9 mouse cellular contexts compared by ENCODE assay signal in the genomic region with DNA sequence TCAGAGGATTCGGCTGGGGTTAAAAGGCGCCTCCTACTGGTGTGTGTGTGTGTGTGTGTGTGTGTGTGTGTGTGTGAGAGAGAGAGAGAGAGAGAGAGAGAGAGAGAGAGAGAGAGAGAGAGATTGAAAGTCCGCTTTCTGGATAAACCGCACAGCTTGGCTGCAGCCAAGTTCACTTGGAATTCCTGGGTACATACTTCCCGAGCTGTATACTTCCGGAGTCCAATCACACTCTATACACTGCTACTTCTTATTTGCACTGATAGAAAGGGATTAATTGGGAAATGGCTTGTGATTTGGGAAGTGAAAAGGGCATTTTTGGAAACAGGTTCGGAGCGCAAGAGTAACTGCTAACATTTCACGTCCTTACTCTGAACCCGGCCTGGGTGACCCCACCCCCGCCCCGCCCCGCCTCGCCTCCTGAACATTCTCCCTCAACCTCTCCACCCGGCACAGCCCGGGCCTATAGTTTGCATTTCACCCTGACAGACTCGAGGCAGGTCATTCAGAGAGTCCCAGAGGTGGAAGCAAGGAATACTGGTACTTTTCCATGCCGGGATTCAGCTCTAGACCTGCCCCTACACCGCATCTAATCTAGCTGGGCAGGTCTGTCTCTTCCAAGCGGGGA. TPM values are rescaled to one million over a fixed set of nuclear protein-coding genes. Genes with fewer than 3 reads are reported as not detected.
DNase-seq lines count a peak whose midpoint lies in the region; ATAC-seq and TF ChIP-seq lines count a peak whose summit lies in the region.
"Had no signal": no experiment of that assay in that cellular context is flagged by ENCODE, and none has a peak within 500 bp of the region (broad histone marks: within the 10 kb centered on the region; RNA-seq: fewer than 3 reads in every experiment).

No protein-coding gene starts in this region.

- peak; percentile 70 for DNase-seq in kidney, adult 11 months
- DNase-seq in kidney, adult 9 months = no peak
- no peak for DNase-seq in embryonic facial prominence, embryonic 14.5 days (ENCODE audit: low spot score)
- DNase-seq in midbrain, postnatal 0 days (ENCODE audit: low spot score) = no peak
- no peak for DNase-seq in layer of hippocampus, adult 8-10 months (ENCODE audit: low spot score in 2 of 2)

- WGBS in embryonic facial prominence, embryonic 14.5 days = 8% methylated on average over 20 of the region's 20 CpGs
- WGBS in kidney, embryonic 16.5 days = 7% methylated on average over 20 of the region's 20 CpGs
- WGBS in midbrain, postnatal 0 days = 7% methylated on average over 20 of the region's 20 CpGs

- no peak overlapping the region for H3K27ac ChIP-seq in embryonic facial prominence, embryonic 14.5 days (replicated peaks; ENCODE audit: low read depth, low read length)
- H3K27ac ChIP-seq in kidney, embryonic 16.5 days (ENCODE audit: low read length) = peak overlapping the region; percentile 93
- no peak overlapping the region for H3K27ac ChIP-seq in midbrain, postnatal 0 days (ENCODE audit: low read depth, low read length)

- no peak for ATAC-seq in embryonic facial prominence, embryonic 14.5 days (ENCODE audit: low read depth)
- ATAC-seq in kidney, embryonic 16.5 days (ENCODE audit: low FRiP score, low TSS enrichment) = 0 out of 2 replicates have a peak, but pooled peaks have one; percentile 7
- no peak for ATAC-seq in midbrain, postnatal 0 days (ENCODE audit: low FRiP score)
- no peak for ATAC-seq in megakaryocyte-erythroid progenitor cell, adult 5-6 weeks (replicated peaks; ENCODE audit: low FRiP score, low TSS enrichment, poor library complexity, severe bottlenecking)
- ATAC-seq in CD4-positive, CD25-positive, alpha-beta regulatory T cell, adult 4 months = no peak

- H3K27me3 ChIP-seq in embryonic facial prominence, embryonic 14.5 days (replicated peaks; ENCODE audit: control insufficient read depth, insufficient read depth, low read length) = no peaks in the 10 kb centered on the region
- H3K27me3 ChIP-seq in kidney, embryonic 16.5 days (ENCODE audit: insufficient read depth, low read length) = no peaks in the 10 kb centered on the region
- H3K27me3 ChIP-seq in midbrain, postnatal 0 days (ENCODE audit: insufficient read depth, low read length) = peaks cover 13% of the 10 kb centered on the region
- H3K27me3 ChIP-seq: Patski had no signal

- H3K4me1 ChIP-seq in embryonic facial prominence, embryonic 14.5 days (ENCODE audit: control insufficient read depth, insufficient read depth, low read length) = peaks cover 23% of the 10 kb centered on the region
- peaks cover 25% of the 10 kb centered on the region for H3K4me1 ChIP-seq in kidney, embryonic 16.5 days (ENCODE audit: insufficient read depth, low read length)
- peaks cover 11% of the 10 kb centered on the region; the same call in 1 of the 2 replicates for H3K4me1 ChIP-seq in midbrain, postnatal 0 days (ENCODE audit: insufficient read depth, low read length)

- no peaks in the 10 kb centered on the region for H3K36me3 ChIP-seq in embryonic facial prominence, embryonic 14.5 days (ENCODE audit: control insufficient read depth, insufficient read depth, low read length)
- H3K36me3 ChIP-seq in kidney, embryonic 16.5 days (ENCODE audit: insufficient read depth, low read length) = no peaks in the 10 kb centered on the region
- no peaks in the 10 kb centered on the region for H3K36me3 ChIP-seq in midbrain, postnatal 0 days (ENCODE audit: insufficient read depth, low read length)

- TF ChIP-seq CTCF in midbrain, postnatal 0 days (IDR thresholded peaks at IDR 0.05) = peak; percentile 31

- peak overlapping the region; percentile 59 for H3K4me3 ChIP-seq in embryonic facial prominence, embryonic 14.5 days (ENCODE audit: low read depth, low read length)
- H3K4me3 ChIP-seq in kidney, embryonic 16.5 days (ENCODE audit: low read length) = peak overlapping the region; percentile 79
- peak overlapping the region; percentile 58 for H3K4me3 ChIP-seq in midbrain, postnatal 0 days (ENCODE audit: low read depth, low read length)

- peak overlapping the region; percentile 82 for H3K4me2 ChIP-seq in embryonic facial prominence, embryonic 14.5 days (ENCODE audit: low read depth, low read length)
- peak overlapping the region; percentile 96 for H3K4me2 ChIP-seq in kidney, embryonic 16.5 days (replicated peaks; ENCODE audit: low read depth, low read length)
- H3K4me2 ChIP-seq in midbrain, postnatal 0 days (ENCODE audit: low read depth, low read length, poor library complexity, severe bottlenecking) = peak overlapping the region; percentile 100

- no peaks in the 10 kb centered on the region for H3K9me3 ChIP-seq in embryonic facial prominence, embryonic 14.5 days (ENCODE audit: control insufficient read depth, low read length)
- H3K9me3 ChIP-seq in kidney, embryonic 16.5 days (ENCODE audit: low read length) = no peaks in the 10 kb centered on the region
- H3K9me3 ChIP-seq in midbrain, postnatal 0 days (ENCODE audit: low read length) = no peaks in the 10 kb centered on the region

- H3K9ac ChIP-seq in embryonic facial prominence, embryonic 14.5 days (ENCODE audit: low read depth, low read length) = peak overlapping the region; percentile 73
- H3K9ac ChIP-seq in kidney, embryonic 16.5 days (replicated peaks; ENCODE audit: low read length) = peak overlapping the region; percentile 85
- no peak overlapping the region for H3K9ac ChIP-seq in midbrain, postnatal 0 days (replicated peaks; ENCODE audit: low read length, poor library complexity, severe bottlenecking)

RNA-seq across cellular contexts. Expression of gene Tmem51, which starts 0.9 kb away (rescaled TPM):
- 14.6 and 14.9 TPM in 2 replicates for polyA plus RNA-seq in embryonic facial prominence, embryonic 14.5 days (2014; fragmentation: Nextera tagmentation; extraction: Ambion mirVana)
- polyA plus RNA-seq in kidney, embryonic 16.5 days (2015; fragmentation: Nextera tagmentation; extraction: Ambion mirVana) = 41.6 and 42.7 TPM in 2 replicates
- 5.9 and 7.1 TPM in 2 replicates for total RNA-seq in midbrain, postnatal 0 days (2014; rRNA removed)
- polyA plus RNA-seq in midbrain, postnatal 0 days (2015; fragmentation: Nextera tagmentation; extraction: Ambion mirVana) = 7.9 and 9.4 TPM in 2 replicates
- total RNA-seq in megakaryocyte-erythroid progenitor cell, adult 5-6 weeks (2014; fragmentation: Nextera tagmentation) = 0.42 TPM in 1 of 2 replicates, not detected in the other
- not detected in 2 replicates for total RNA-seq in megakaryocyte-erythroid progenitor cell, adult 5-6 weeks (2017)
- polyA plus RNA-seq in CD4-positive, CD25-positive, alpha-beta regulatory T cell, adult 4 months (2017; shearing (Covaris generic)) = under 1 TPM; 0.86 to 0.96 TPM
- 1 to 10 TPM; 3.4 to 7.1 (median 6.0) TPM for total RNA-seq in layer of hippocampus, adult 8-10 months (2022)
